Mouse (Mus musculus): ENCODE results near the gene Anks4b. TPM values are rescaled to one million over a fixed set of nuclear protein-coding genes. Genes with fewer than 3 reads are reported as not detected.

The Anks4b gene
- polyA plus RNA-seq, 1 experiment from 2014 or later = not detected

DNA sequence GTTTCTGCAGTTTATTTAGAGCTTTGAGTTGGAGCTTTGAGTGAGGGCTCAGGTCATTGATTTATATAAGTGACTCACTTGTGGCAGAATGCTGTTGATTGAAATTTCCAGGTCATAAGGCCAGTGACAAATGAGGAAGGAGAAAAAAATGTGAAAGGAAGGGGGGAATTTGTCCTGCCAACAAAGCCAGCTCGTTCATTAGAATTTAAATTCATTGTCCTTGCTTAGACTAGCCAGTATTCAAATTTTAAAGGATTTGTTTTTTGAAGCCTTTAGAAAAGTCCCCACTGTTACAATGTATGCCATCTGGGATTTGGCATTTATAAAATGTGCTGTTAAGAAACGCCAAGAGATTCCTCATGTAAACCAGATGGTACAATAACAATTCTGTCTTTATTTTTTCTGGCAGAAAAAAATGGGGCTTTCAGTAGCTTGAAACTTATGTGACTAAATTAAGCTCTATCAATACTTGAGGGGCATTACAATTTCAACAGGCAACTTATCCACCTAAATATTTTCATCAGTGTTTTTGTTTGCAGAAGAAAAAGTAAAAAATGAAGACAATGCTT is 16.7 kb upstream of the Anks4b start:
- DNase-seq (ENCODE audit: low spot score, missing footprints) (no peak), ATAC-seq (ENCODE audit: low FRiP score) (no peak)
- Histone ChIP-seq H3K27ac (ENCODE audit: low read depth, low read length) (no peak overlapping the region), H3K4me1 (ENCODE audit: control insufficient read depth, insufficient read depth, low read length) (peaks cover 6% of the 10 kb centered on the region; the same call in 1 of the 2 replicates), H3K9me3 (ENCODE audit: control insufficient read depth, low read length) (no peaks in the 10 kb centered on the region), H3K4me2 (no peak overlapping the region), H3K36me3 (ENCODE audit: control insufficient read depth, insufficient read depth, low read length) (no peaks in the 10 kb centered on the region), H3K4me3 (ENCODE audit: low read depth, low read length) (no peak overlapping the region), H3K9ac (ENCODE audit: low read length) (no peak overlapping the region), H3K27me3 (ENCODE audit: control insufficient read depth, insufficient read depth, low read length) (no peaks in the 10 kb centered on the region; the same call in 1 of the 2 replicates)
- 44% methylated on average over 2 of the region's 2 CpGs for WGBS

DNA sequence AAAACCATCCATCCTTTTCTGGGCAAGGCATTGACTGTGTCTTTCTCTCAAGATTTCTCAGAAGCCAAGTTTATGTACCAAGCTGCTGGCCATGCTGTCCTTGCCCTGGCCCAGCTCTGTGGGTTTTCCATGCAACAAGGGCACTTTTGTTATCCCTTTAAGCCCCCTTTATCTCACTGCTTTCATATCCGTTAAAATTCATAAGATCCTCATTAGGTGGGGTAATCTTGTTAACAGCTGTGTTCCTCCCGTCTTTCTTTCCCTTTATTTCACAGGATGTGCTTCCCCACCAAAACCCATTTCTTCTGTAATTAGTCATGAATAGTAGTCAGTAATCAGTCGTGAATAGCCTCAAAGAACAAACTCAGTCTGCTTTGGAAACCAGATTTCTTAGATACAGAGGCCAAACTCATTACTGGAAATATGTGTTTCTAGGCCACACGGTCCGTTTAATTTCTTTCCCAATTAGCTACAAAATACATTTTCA is 16.0 kb upstream of the Anks4b start:
- ATAC-seq (ENCODE audit: low FRiP score) (peak; percentile 74), DNase-seq (ENCODE audit: low spot score, missing footprints) (peak; percentile 83)
- 36% methylated on average over 5 of the region's 5 CpGs for WGBS
- H3K9me3 ChIP-seq (ENCODE audit: control insufficient read depth, low read length) = no peaks in the 10 kb centered on the region
- H3K4me2 ChIP-seq = no peak overlapping the region
- no peaks in the 10 kb centered on the region for H3K36me3 ChIP-seq (ENCODE audit: control insufficient read depth, insufficient read depth, low read length)
- peaks cover 6% of the 10 kb centered on the region; the same call in 1 of the 2 replicates for H3K4me1 ChIP-seq (ENCODE audit: control insufficient read depth, insufficient read depth, low read length)
- no peak overlapping the region for H3K27ac ChIP-seq (ENCODE audit: low read depth, low read length)
- no peaks in the 10 kb centered on the region; the same call in 1 of the 2 replicates for H3K27me3 ChIP-seq (ENCODE audit: control insufficient read depth, insufficient read depth, low read length)
- H3K9ac ChIP-seq (ENCODE audit: low read length) = no peak overlapping the region
- no peak overlapping the region for H3K4me3 ChIP-seq (ENCODE audit: low read depth, low read length)

DNA sequence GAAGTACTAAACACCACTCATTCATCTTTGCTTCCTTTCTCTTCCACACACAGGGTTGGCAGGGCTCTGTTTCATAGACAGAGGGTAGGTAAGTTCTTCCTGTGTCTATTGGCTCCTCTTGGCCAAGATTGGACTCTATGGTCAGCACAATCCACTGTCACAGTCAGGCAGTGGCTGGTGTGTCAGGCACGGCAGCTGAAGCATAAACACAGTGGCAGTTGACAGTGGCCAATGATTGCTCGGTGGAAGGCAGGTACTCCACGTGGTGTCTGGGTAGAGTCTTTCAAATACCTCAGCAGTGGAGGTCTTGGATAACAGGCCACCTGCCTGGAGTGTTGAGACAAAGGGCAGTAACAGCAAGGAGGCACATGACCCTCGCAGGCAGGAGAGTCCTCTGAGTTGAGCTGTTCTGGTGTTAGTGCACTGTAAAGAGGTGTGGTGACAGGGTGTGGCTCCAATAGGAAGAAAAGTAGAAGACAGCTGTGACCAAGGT is 15.5 kb upstream of the Anks4b start:
- Histone ChIP-seq H3K4me3 (ENCODE audit: low read depth, low read length) (no peak overlapping the region), H3K9me3 (ENCODE audit: control insufficient read depth, low read length) (no peaks in the 10 kb centered on the region), H3K4me1 (ENCODE audit: control insufficient read depth, insufficient read depth, low read length) (peaks cover 6% of the 10 kb centered on the region; the same call in 1 of the 2 replicates), H3K27ac (ENCODE audit: low read depth, low read length) (no peak overlapping the region), H3K4me2 (no peak overlapping the region), H3K27me3 (ENCODE audit: control insufficient read depth, insufficient read depth, low read length) (no peaks in the 10 kb centered on the region; the same call in 1 of the 2 replicates), H3K36me3 (ENCODE audit: control insufficient read depth, insufficient read depth, low read length) (no peaks in the 10 kb centered on the region), H3K9ac (ENCODE audit: low read length) (no peak overlapping the region)
- ATAC-seq (ENCODE audit: low FRiP score) (no peak; the same call in 1 of the 2 replicates), DNase-seq (ENCODE audit: low spot score, missing footprints) (no peak)
- WGBS = 33% methylated on average over 4 of the region's 4 CpGs

DNA sequence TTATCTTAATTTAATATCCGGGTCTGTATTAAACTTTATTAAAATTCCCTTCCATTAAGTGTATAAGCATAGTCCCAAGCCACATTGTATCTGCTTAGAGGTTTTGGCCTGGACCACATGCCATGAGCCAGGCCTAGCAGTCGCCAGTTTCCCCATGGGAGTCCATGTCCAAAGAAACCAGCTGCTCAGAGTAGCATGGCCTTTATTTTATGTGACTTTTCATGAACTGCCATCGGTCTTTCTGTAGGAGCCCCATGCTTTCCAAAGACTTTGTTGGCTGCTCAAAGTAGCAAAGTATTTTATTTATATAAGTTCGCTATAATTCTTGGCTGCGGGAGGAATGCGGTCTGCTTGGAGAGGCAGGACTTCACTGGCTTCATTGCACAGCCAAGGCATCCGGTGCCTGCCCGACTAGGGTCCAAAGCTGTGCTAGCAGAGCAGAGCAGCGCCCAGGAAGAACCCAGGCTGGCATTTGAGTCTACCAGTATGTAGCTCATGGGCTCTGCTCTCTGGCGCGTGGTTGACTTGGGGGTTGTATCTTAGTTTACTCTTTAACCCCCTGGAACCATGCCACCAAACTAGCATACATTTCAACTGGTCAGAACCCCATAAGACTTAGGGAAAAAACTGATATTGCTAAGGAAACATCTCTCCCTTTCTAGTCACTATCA is 9.9 kb upstream of the Anks4b start:
- no peaks in the 10 kb centered on the region for H3K9me3 ChIP-seq (ENCODE audit: control insufficient read depth, low read length)
- no peaks in the 10 kb centered on the region; the same call in 1 of the 2 replicates for H3K27me3 ChIP-seq (ENCODE audit: control insufficient read depth, insufficient read depth, low read length)
- H3K4me2 ChIP-seq = no peak overlapping the region
- H3K4me1 ChIP-seq (ENCODE audit: control insufficient read depth, insufficient read depth, low read length) = no peaks in the 10 kb centered on the region
- no peak overlapping the region for H3K27ac ChIP-seq (ENCODE audit: low read depth, low read length)
- no peak overlapping the region for H3K9ac ChIP-seq (ENCODE audit: low read length)
- no peaks in the 10 kb centered on the region for H3K36me3 ChIP-seq (ENCODE audit: control insufficient read depth, insufficient read depth, low read length)
- WGBS = 88% methylated on average over 11 of the region's 11 CpGs
- no peak for ATAC-seq (ENCODE audit: low FRiP score)
- H3K4me3 ChIP-seq (ENCODE audit: low read depth, low read length) = no peak overlapping the region
- DNase-seq (ENCODE audit: low spot score, missing footprints) = peak; percentile 6

DNA sequence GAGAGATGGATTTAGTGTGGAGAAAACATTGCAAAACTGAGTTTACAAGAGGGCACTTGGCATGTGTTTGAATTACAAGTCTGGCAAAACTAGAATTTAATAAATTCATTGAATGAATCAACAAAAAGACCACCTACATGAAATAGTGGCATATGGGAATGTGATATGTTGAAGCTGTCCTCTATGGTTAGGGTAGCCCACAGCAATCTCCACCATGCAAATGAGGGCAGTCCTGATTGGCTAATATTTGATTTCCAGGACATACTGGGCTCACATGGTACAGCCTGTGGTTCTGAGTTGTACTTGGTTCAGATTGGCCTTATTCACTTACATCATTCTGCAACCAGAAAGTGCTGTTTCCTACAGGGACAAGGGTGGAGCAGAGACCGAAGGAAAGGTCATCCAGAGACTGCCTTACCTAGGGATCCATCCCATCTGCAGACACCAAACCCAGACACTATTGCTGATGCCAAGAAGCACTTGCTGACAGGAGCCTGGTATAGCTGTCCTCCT is 1.4 kb upstream of the Anks4b start:
- ATAC-seq (ENCODE audit: low FRiP score) = no peak
- no peaks in the 10 kb centered on the region for H3K9me3 ChIP-seq (ENCODE audit: control insufficient read depth, low read length)

DNA sequence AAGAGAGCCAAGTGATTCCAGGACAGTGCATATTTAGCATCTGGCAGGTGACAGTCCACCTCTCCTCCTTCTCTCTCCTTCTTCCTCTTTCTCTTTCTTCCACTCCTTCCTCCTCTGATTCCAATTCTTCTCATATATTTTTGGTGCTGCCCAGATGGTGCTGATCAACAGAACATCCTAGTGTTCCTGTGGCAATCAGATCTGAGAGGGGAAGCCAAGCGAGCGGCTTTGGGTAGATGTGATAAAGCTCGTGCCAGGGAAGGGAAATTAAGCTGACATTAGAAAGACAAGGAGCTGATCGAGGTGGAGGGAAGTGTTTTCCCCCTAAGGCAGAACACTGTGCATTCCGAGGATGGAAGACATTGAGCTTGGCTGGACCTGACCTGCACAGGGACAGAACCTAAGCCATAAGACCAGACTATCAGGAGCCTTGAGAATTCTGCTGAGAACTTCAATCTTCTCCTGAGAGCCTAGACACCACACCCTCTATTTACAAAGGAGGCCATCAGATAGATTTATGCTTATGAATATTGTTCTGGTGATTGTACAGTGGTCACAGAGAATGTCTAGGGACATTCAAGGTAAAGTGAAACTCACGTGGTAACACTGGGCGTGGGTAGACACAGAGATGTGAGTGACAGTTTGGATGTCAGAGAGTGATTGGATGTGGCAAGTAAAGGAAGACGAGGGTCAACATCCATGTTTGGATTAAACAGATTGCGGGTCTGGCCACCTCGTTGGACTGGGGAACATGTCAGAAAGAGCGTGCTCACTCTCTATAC is 1.3 kb downstream of the Anks4b start:
- 85% methylated on average over 11 of the region's 11 CpGs for WGBS
- no peak overlapping the region for H3K9ac ChIP-seq (ENCODE audit: low read length)
- no peaks in the 10 kb centered on the region for H3K9me3 ChIP-seq (ENCODE audit: control insufficient read depth, low read length)
- H3K4me2 ChIP-seq = no peak overlapping the region
- DNase-seq (ENCODE audit: low spot score, missing footprints) = no peak
- no peaks in the 10 kb centered on the region for H3K36me3 ChIP-seq (ENCODE audit: control insufficient read depth, insufficient read depth, low read length)
- no peaks in the 10 kb centered on the region for H3K4me1 ChIP-seq (ENCODE audit: control insufficient read depth, insufficient read depth, low read length)
- ATAC-seq (ENCODE audit: low FRiP score) = no peak
- no peak overlapping the region for H3K4me3 ChIP-seq (ENCODE audit: low read depth, low read length)
- H3K27me3 ChIP-seq (ENCODE audit: control insufficient read depth, insufficient read depth, low read length) = no peaks in the 10 kb centered on the region
- H3K27ac ChIP-seq (ENCODE audit: low read depth, low read length) = no peak overlapping the region

More for the DNA sequence above, 1.4 kb upstream of the Anks4b start:
- no peak overlapping the region for H3K27ac ChIP-seq (ENCODE audit: low read depth, low read length)
- H3K27me3 ChIP-seq (ENCODE audit: control insufficient read depth, insufficient read depth, low read length) = no peaks in the 10 kb centered on the region
- H3K4me1 ChIP-seq (ENCODE audit: control insufficient read depth, insufficient read depth, low read length) = no peaks in the 10 kb centered on the region
- no peak overlapping the region for H3K9ac ChIP-seq (ENCODE audit: low read length)
- no peak overlapping the region for H3K4me2 ChIP-seq
- 93% methylated on average over 1 of the region's 1 CpGs for WGBS
- H3K4me3 ChIP-seq (ENCODE audit: low read depth, low read length) = no peak overlapping the region
- H3K36me3 ChIP-seq (ENCODE audit: control insufficient read depth, insufficient read depth, low read length) = no peaks in the 10 kb centered on the region
- no peak for DNase-seq (ENCODE audit: low spot score, missing footprints)

DNA sequence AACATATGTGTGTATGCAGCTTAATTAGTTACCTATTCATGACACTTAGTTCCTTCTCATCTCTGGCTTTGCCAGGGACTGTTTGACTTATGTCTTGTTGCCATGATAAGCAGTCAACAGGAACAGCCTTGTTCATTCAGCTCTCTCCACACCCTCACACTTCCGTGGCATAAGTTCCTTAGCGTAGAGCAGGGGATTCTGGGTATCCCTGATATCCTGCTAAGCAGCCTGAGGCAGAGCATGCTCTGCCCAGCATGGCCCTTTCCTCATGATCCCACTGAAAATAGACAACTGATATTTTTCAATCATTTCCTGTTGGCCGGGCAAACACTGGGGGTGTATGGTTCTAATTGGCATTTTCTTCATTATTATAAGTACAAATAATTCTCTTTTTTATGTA is 4.0 kb downstream of the Anks4b start:
- H3K36me3 ChIP-seq (ENCODE audit: control insufficient read depth, insufficient read depth, low read length) = no peaks in the 10 kb centered on the region
- H3K9me3 ChIP-seq (ENCODE audit: control insufficient read depth, low read length) = no peaks in the 10 kb centered on the region
- H3K4me1 ChIP-seq (ENCODE audit: control insufficient read depth, insufficient read depth, low read length) = no peaks in the 10 kb centered on the region
- DNase-seq (ENCODE audit: low spot score, missing footprints) (no peak), ATAC-seq (ENCODE audit: low FRiP score) (no peak)
- no peaks in the 10 kb centered on the region for H3K27me3 ChIP-seq (ENCODE audit: control insufficient read depth, insufficient read depth, low read length)
- H3K4me2 ChIP-seq = no peak overlapping the region
- H3K27ac ChIP-seq (ENCODE audit: low read depth, low read length) = no peak overlapping the region
- H3K4me3 ChIP-seq (ENCODE audit: low read depth, low read length) = no peak overlapping the region
- 90% methylated on average over 3 of the region's 3 CpGs for WGBS
- H3K9ac ChIP-seq (ENCODE audit: low read length) = no peak overlapping the region

DNA sequence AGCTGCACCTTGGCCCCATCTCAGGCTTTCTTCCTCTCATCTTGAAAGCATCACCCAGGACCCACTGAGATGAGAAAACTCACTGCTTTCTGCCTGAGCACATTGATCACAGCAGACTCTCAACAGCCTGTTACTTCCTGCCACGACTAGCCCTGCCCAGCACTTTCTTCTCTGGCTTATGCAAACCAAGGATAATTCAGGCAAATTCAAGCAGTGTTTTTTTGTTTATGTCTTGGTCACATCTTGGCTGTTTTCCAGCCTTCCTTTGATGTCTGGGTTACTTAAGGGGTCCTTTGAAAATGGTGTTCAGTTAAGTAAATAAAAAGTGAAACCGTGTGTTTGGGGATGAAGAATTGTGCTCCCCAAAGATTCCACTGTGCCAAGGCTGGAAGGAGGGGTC is 5.3 kb downstream of the Anks4b start:
- Histone ChIP-seq H3K27ac (ENCODE audit: low read depth, low read length) (no peak overlapping the region), H3K4me3 (ENCODE audit: low read depth, low read length) (no peak overlapping the region), H3K9me3 (ENCODE audit: control insufficient read depth, low read length) (no peaks in the 10 kb centered on the region), H3K4me2 (no peak overlapping the region), H3K4me1 (ENCODE audit: control insufficient read depth, insufficient read depth, low read length) (no peaks in the 10 kb centered on the region), H3K27me3 (ENCODE audit: control insufficient read depth, insufficient read depth, low read length) (no peaks in the 10 kb centered on the region), H3K36me3 (ENCODE audit: control insufficient read depth, insufficient read depth, low read length) (no peaks in the 10 kb centered on the region), H3K9ac (ENCODE audit: low read length) (no peak overlapping the region)
- 59% methylated on average over 2 of the region's 2 CpGs for WGBS
- DNase-seq (ENCODE audit: low spot score, missing footprints) = no peak
- no peak for ATAC-seq (ENCODE audit: low FRiP score)

All from midbrain, embryonic 11.5 days (tissue).